Mouse (Mus musculus) heart, adult 2 months (tissue): Measurements from ENCODE around the gene Strip2.

ENCODE experiments used
- CTCF ChIP-seq: fragments of 200-600 bp; IDR thresholded peaks from 2 replicates; pipeline ENCODE4 v1.8.1; 2022; ENCODE audit warnings: antibody characterized with exemption, mild to moderate bottlenecking, moderate library complexity
- EP300 ChIP-seq: fragments of 200-500 bp; IDR thresholded peaks from 2 replicates; pipeline ENCODE4 v1.6.1; 2011; ENCODE audit warnings: low read depth, low read length, control low read depth; ENCODE audit not compliant: insufficient read depth
- POLR2A ChIP-seq: fragments of 200-500 bp; IDR thresholded peaks from 2 replicates; pipeline ENCODE4 v1.6.1; 2011; ENCODE audit warnings: mild to moderate bottlenecking, low read depth, low read length, control low read depth; ENCODE audit not compliant: insufficient read depth

- TF ChIP-seq POLR2A (no peak), CTCF (no peak), EP300 (no peak)
Measured at GRCm38 (mm10) chr6:29873654-29874053, 43.2 kb upstream of the Strip2 start.
